Mouse (Mus musculus) ES-E14 (cell line): ENCODE data around the gene Ankrd52. TPM values are rescaled to one million over a fixed set of nuclear protein-coding genes. Genes with fewer than 3 reads are reported as not detected.

Experiments used
- DNase-seq: peaks from one replicate; pipeline ENCODE4 v3.0.0-alpha.2; 2013; ENCODE audit warnings: low read depth, low spot score
- H3K27ac ChIP-seq: 2 replicates; pipeline ENCODE4 v1.5.1; 2012; ENCODE audit warnings: low read depth, mild to moderate bottlenecking, low read length, moderate library complexity, mixed read lengths; ENCODE audit not compliant: poor library complexity, insufficient read depth, severe bottlenecking
- H3K36me3 ChIP-seq: 2 replicates; pipeline ENCODE4 v1.6.1; 2012; ENCODE audit warnings: mild to moderate bottlenecking, low read length, moderate library complexity, mixed read lengths; ENCODE audit not compliant: control insufficient read depth, poor library complexity, insufficient read depth, severe bottlenecking
- H3K4me1 ChIP-seq, 2 experiments: fragments of 150-350 bp in 1 of 2; sonication (generic) in 1 of 2; 2 replicates each; pipeline ENCODE4 v1.6.1; 2012; ENCODE audit warnings: low read length in 2 of 2, mild to moderate bottlenecking in 1 of 2, mixed read lengths in 1 of 2; ENCODE audit not compliant: control insufficient read depth in 2 of 2, insufficient read depth in 2 of 2, poor library complexity in 1 of 2
- H3K4me3 ChIP-seq, 2 experiments: fragments of 150-350 bp in 1 of 2; sonication (generic) in 1 of 2; 2 replicates each; pipeline ENCODE4 v1.5.1; 2012; ENCODE audit warnings: low read length in 2 of 2, low read depth in 1 of 2, mild to moderate bottlenecking in 1 of 2, mixed read lengths in 1 of 2; ENCODE audit not compliant: insufficient read depth in 1 of 2, poor library complexity in 1 of 2, severe bottlenecking in 1 of 2
- H3K9ac ChIP-seq: 2 replicates; pipeline ENCODE4 v1.6.1; 2012; ENCODE audit warnings: low read depth, mild to moderate bottlenecking, low read length, mixed read lengths; ENCODE audit not compliant: poor library complexity, insufficient read depth, severe bottlenecking
- H3K9me3 ChIP-seq: fragments of 150-350 bp; sonication (generic); 2 replicates; pipeline ENCODE4 v1.6.1; 2012; ENCODE audit warnings: low read depth, mild to moderate bottlenecking, low read length; ENCODE audit not compliant: control insufficient read depth, insufficient read depth
- CHD2 ChIP-seq: IDR thresholded peaks from 2 replicates; pipeline ENCODE4 v1.6.1; 2014; ENCODE audit warnings: mild to moderate bottlenecking, low read depth, low read length, inconsistent platforms
- HCFC1 ChIP-seq: IDR thresholded peaks from 2 replicates; pipeline ENCODE4 v1.6.1; 2012; ENCODE audit warnings: low read length, inconsistent platforms, borderline replicate concordance; ENCODE audit not compliant: insufficient read depth
- MAFK ChIP-seq: IDR thresholded peaks from 2 replicates; pipeline ENCODE4 v1.6.1; 2014; ENCODE audit warnings: mild to moderate bottlenecking, low read depth, low read length, inconsistent platforms; ENCODE audit not compliant: insufficient read depth
- ZC3H11A ChIP-seq: IDR thresholded peaks from 2 replicates; pipeline ENCODE4 v1.6.1; 2012; ENCODE audit warnings: low read depth, mild to moderate bottlenecking, inconsistent platforms, low read length, borderline replicate concordance
- ZNF384 ChIP-seq: IDR thresholded peaks from 2 replicates; pipeline ENCODE4 v1.6.1; 2012; ENCODE audit warnings: low read depth, low read length, inconsistent platforms
- in situ Hi-C, 2 experiments: fragments of 600-800 bp; cut with MboI; formaldehyde crosslinking; loops; one replicate each; pipeline ENCODE4 v1.15.1; 2025; ENCODE audit warnings: low sequenced_read_pairs in 2 of 2, inconsistent platforms in 1 of 2; ENCODE audit not compliant: unreplicated experiment in 2 of 2
- total RNA-seq: library from RNA; depleted of rRNA; stranded (reverse); fragments of 300-350 nt; gene quantifications from 2 replicates; pipeline ENCODE4 v1.2.3, GENCODE M21; 2012

Ankrd52 gene
- total RNA-seq, 1 experiment, result 11.4 TPM

- H3K36me3 ChIP-seq, result peaks cover 2% of the 10 kb centered on the region; the same call in 1 of the 2 replicates
- H3K27ac ChIP-seq, result no peak overlapping the region
- H3K4me3 ChIP-seq, result no peak overlapping the region
Measured at GRCm38 (mm10) chr10:128336195-128336594, 40.7 kb upstream of the Ankrd52 start.

GRCm38 (mm10) chr10:128336597-128336996 lies 40.3 kb upstream of the Ankrd52 start:
- in situ Hi-C loops, result no loop called here
- no peak for DNase-seq
- Histone ChIP-seq H3K4me3 (no peak overlapping the region; a peak in 1 of 4 replicates), H3K27ac (no peak overlapping the region), H3K9ac (no peak overlapping the region), H3K4me1 (peaks cover 2 to 4% of the 10 kb centered on the region in 2 experiments; a peak in 1 of 4 replicates), H3K36me3 (peaks cover 4% of the 10 kb centered on the region; the same call in 1 of the 2 replicates), H3K9me3 (no peaks in the 10 kb centered on the region)
- no peak for TF ChIP-seq ZNF384
- no peak for TF ChIP-seq HCFC1
- no peak for TF ChIP-seq CHD2
- TF ChIP-seq ZC3H11A, result no peak
- no peak for TF ChIP-seq MAFK

More at GRCm38 (mm10) chr10:128336195-128336594, 40.7 kb upstream of the Ankrd52 start:
- in situ Hi-C loops, result no loop called here
- Histone ChIP-seq H3K9me3 (no peaks in the 10 kb centered on the region), H3K9ac (no peak overlapping the region), H3K4me1 (peaks cover 2 to 4% of the 10 kb centered on the region in 2 experiments; a peak in 1 of 4 replicates)
- DNase-seq, result no peak
- no peak for TF ChIP-seq ZC3H11A
- no peak for TF ChIP-seq CHD2
- TF ChIP-seq MAFK, result no peak
- no peak for TF ChIP-seq HCFC1
- TF ChIP-seq ZNF384, result no peak

- peaks cover 2 to 4% of the 10 kb centered on the region in 2 experiments; a peak in 1 of 4 replicates for H3K4me1 ChIP-seq
- peak within 1 kb of the TSS; percentile 92 for H3K27ac ChIP-seq
- DNase-seq, result peak; percentile 96
- peak within 1 kb of the TSS; percentile 99 for H3K9ac ChIP-seq
- H3K4me3 ChIP-seq, result peak within 1 kb of the TSS; percentile 100
- TF ChIP-seq ZC3H11A (no peak), HCFC1 (no peak), CHD2 (peak; percentile 42; the same call in 1 of the 2 replicates), MAFK (no peak), ZNF384 (no peak)
- H3K9me3 ChIP-seq, result no peaks in the 10 kb centered on the region
- H3K36me3 ChIP-seq, result peaks cover 4% of the 10 kb centered on the region; the same call in 1 of the 2 replicates
- in situ Hi-C loops, result no loop called here
Measured at GRCm38 (mm10) chr10:128337306-128338181, 39.4 kb upstream of the Ankrd52 start, which contains the start of gene Cs. Gene Cs (plus strand): TSS chr10:128337734.

GRCm38 (mm10) chr10:128338415-128338814 lies 38.5 kb upstream of the Ankrd52 start:
- H3K9ac ChIP-seq, result peak overlapping the region; percentile 99
- peaks cover 4% of the 10 kb centered on the region; the same call in 1 of the 2 replicates for H3K36me3 ChIP-seq
- in situ Hi-C loops, result no loop called here
- H3K4me3 ChIP-seq, result peak overlapping the region; percentile 100
- TF ChIP-seq ZC3H11A, result no peak
- no peak for TF ChIP-seq ZNF384
- no peak for TF ChIP-seq HCFC1
- no peaks in the 10 kb centered on the region for H3K9me3 ChIP-seq
- H3K4me1 ChIP-seq, result peaks cover 2 to 4% of the 10 kb centered on the region in 2 experiments; a peak in 1 of 4 replicates
- peak overlapping the region; percentile 92; the same call in 1 of the 2 replicates for H3K27ac ChIP-seq
- DNase-seq, result no peak
